Mouse (Mus musculus) midbrain, embryonic 13.5 days (tissue): Measurements from ENCODE around the gene Ribc2. TPM values are rescaled to one million over a fixed set of nuclear protein-coding genes. Genes with fewer than 3 reads are reported as not detected.

Experiments used
- ATAC-seq: fragments of 200-750 bp; cut with Nextera tagmentation; 2 replicates; pipeline ENCODE4 v1.8.0; 2017; ENCODE audit warnings: mild to moderate bottlenecking, moderate TSS enrichment, moderate library complexity
- H3K27ac ChIP-seq: fragments of 300-500 bp; sonication (generic); 2 replicates; pipeline ENCODE4 v1.5.1; 2015; ENCODE audit warnings: inconsistent platforms, mild to moderate bottlenecking, moderate library complexity
- H3K27me3 ChIP-seq: fragments of 300-500 bp; sonication (generic); 2 replicates; pipeline ENCODE4 v1.6.1; 2015; ENCODE audit warnings: mild to moderate bottlenecking, inconsistent platforms
- H3K36me3 ChIP-seq: fragments of 300-500 bp; sonication (generic); 2 replicates; pipeline ENCODE4 v1.6.1; 2015; ENCODE audit warnings: mild to moderate bottlenecking, inconsistent platforms
- H3K4me1 ChIP-seq: fragments of 300-500 bp; sonication (generic); replicated peaks from 2 replicates; pipeline ENCODE4 v1.6.1; 2015; ENCODE audit warnings: inconsistent platforms
- H3K4me2 ChIP-seq: fragments of 300-500 bp; sonication (generic); replicated peaks from 2 replicates; pipeline ENCODE4 v1.6.1; 2015; ENCODE audit warnings: moderate library complexity, mild to moderate bottlenecking, inconsistent platforms
- H3K4me3 ChIP-seq: fragments of 300-500 bp; sonication (generic); replicated peaks from 2 replicates; pipeline ENCODE4 v1.5.1; 2015; ENCODE audit warnings: mild to moderate bottlenecking, inconsistent platforms
- H3K9ac ChIP-seq: fragments of 300-500 bp; sonication (generic); replicated peaks from 2 replicates; pipeline ENCODE4 v1.6.1; 2015; ENCODE audit warnings: mild to moderate bottlenecking, inconsistent platforms
- H3K9me3 ChIP-seq: fragments of 300-500 bp; sonication (generic); 2 replicates; pipeline ENCODE4 v1.6.1; 2016; ENCODE audit warnings: mild to moderate bottlenecking, inconsistent platforms
- whole genome bisulfite sequencing: fragments of 180-500 bp; shearing (Covaris S2); methylation state at CpG from one replicate; pipeline ENCODE4 v1.1.7; 2015; 5-methylcytosine and 5-hydroxymethylcytosine counted together
- polyA plus RNA-seq: library from polyadenylated mRNA; unstranded; fragments of >200 nt; fragmentation: Nextera tagmentation; extraction: Ambion mirVana; gene quantifications from 2 replicates; pipeline ENCODE4 v1.2.1, GENCODE M21; 2015

Ribc2 gene
- polyA plus RNA-seq, 1 experiment from 2014 or later, result 0.62 TPM

DNA sequence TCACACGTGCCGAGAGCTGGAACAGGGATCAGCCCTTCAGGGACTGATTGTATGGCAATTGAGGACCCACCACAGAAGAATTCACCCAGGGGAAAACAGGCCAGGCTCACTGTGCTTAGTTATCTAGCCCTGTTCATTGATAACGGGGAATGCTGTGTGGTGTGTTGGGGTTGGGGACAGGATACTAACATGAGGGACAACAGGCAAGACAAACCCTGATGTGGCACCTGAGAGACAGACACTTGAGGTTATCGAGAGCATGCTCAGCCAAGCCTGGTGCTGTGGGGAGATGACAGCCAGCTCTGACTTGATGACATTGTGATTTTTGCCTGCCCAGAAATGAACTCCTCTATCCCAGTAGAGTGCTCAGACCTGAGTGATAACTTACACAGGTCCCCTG is 24.3 kb downstream of the Ribc2 start:
- WGBS, result 74% methylated on average over 4 of the region's 4 CpGs
- H3K4me3 ChIP-seq, result no peak overlapping the region
- no peak for ATAC-seq

DNA sequence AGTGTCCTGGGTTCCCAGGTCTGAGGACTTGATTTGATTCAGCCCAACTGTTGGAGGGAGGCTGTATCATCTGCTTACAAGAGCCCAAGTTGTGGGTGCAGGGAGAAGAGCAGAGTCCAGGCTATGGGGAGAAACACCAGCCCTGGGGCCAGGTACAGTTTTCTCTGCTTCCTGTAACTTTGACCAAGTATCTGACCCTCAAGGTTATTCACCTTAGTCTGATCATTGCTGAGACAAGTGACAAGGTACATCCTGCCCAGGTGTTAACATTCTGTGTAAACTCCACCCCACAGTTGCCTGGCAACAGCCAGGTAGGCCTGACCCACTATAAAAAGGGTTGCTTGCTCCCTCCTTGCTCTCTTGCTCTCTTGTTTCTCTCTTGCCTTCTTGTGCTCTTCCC is 29.5 kb downstream of the Ribc2 start:
- H3K36me3 ChIP-seq, result no peaks in the 10 kb centered on the region
- H3K27me3 ChIP-seq, result no peaks in the 10 kb centered on the region
- no peak overlapping the region for H3K4me2 ChIP-seq
- peaks cover 11% of the 10 kb centered on the region for H3K4me1 ChIP-seq
- no peaks in the 10 kb centered on the region for H3K9me3 ChIP-seq
- ATAC-seq, result no peak
- H3K9ac ChIP-seq, result no peak overlapping the region
- no peak overlapping the region for H3K27ac ChIP-seq
- H3K4me3 ChIP-seq, result no peak overlapping the region

More for the DNA sequence above, 24.3 kb downstream of the Ribc2 start:
- Histone ChIP-seq H3K4me2 (no peak overlapping the region), H3K27ac (no peak overlapping the region), H3K27me3 (0 out of 2 replicates have a peak, but pooled peaks cover 4% of the 10 kb centered on the region), H3K4me1 (peaks cover 3% of the 10 kb centered on the region; the same call in 1 of the 2 replicates), H3K9me3 (no peaks in the 10 kb centered on the region), H3K9ac (no peak overlapping the region), H3K36me3 (no peaks in the 10 kb centered on the region)

DNA sequence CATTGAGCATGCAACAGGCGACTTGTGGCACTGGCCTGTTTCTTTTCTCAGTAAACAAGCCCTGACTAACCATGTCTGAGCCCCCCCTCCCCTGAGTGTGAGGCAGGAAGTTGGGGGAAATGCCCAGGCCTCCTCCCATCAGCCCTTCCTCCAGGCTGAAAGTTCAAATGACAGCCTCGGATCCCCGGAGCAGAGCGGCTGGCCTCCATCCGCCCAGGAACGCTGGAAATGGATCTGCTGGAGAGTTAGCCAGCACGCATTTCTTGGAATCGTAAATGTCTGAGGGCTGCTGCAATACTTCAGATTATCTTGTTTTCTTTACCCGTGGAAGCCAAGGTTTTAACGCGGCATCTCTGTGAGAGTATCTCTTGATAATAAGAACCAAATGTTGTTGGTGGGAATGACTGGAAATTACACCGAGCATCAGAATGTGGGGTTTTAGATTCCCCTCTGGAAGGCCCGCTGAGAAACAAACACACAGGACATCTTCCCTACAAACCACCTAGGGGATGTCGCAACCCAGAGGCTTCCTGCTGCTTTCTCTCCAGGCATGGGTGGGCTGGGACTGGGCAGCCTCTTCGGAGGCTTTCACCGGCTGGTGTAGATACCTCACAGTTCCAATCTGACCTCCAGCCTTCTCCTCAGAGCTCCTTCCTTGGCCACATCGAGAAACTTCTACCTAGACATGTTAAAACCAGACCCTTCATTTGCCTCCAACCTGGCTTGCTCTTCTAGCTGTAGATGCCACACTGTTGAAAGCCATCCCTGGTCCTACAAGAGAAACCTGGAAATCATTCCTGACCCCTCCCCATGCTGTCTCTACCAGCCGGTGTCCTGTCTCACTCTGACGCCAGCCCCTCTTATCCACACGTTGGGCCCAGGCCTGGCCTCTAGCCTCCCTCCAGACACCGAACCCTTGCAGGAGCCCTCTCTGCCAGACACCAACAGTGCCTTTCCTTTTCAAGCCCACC is 31.1 kb downstream of the Ribc2 start:
- 78% methylated on average over 21 of the region's 21 CpGs for WGBS
- no peak overlapping the region for H3K4me2 ChIP-seq
- H3K36me3 ChIP-seq, result no peaks in the 10 kb centered on the region
- H3K27me3 ChIP-seq, result no peaks in the 10 kb centered on the region
- no peak overlapping the region for H3K4me3 ChIP-seq
- H3K9ac ChIP-seq, result no peak overlapping the region
- H3K27ac ChIP-seq, result no peak overlapping the region
- no peaks in the 10 kb centered on the region for H3K9me3 ChIP-seq
- peaks cover 23% of the 10 kb centered on the region for H3K4me1 ChIP-seq
- no peak for ATAC-seq

DNA sequence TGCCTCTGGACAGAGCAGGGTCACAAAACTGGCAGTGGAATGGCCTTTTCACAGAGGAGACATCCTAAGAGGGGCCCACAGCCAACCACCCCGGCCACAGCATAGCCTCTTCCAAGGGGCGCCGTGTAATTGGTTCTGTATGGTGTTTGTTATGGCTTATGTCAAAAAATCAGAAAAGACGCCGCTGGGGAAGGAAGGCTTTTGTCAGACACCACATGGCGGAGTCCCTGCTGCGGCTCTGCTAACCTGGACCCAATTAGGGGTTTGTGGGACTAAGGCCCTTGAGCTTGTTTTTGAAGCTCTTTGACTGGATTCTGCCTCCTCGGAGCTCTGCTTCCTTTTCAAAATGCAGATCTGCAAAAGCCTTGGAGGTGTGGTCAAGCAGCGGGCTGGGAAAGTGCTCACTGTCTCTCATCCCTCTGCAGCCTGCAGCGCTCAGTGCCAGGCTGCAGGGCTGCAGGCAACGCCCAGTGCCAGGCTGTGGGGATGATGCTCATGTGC is 34.6 kb downstream of the Ribc2 start:
- Histone ChIP-seq H3K9me3 (no peaks in the 10 kb centered on the region), H3K4me2 (peak overlapping the region; percentile 16; the same call in 1 of the 2 replicates), H3K9ac (peak overlapping the region; percentile 28; the same call in 1 of the 2 replicates), H3K27ac (peak overlapping the region; percentile 64), H3K36me3 (no peaks in the 10 kb centered on the region), H3K4me1 (peaks cover 23% of the 10 kb centered on the region), H3K4me3 (no peak overlapping the region), H3K27me3 (no peaks in the 10 kb centered on the region)
- peak; percentile 82 for ATAC-seq
- WGBS, result 14% methylated on average over 11 of the region's 11 CpGs

DNA sequence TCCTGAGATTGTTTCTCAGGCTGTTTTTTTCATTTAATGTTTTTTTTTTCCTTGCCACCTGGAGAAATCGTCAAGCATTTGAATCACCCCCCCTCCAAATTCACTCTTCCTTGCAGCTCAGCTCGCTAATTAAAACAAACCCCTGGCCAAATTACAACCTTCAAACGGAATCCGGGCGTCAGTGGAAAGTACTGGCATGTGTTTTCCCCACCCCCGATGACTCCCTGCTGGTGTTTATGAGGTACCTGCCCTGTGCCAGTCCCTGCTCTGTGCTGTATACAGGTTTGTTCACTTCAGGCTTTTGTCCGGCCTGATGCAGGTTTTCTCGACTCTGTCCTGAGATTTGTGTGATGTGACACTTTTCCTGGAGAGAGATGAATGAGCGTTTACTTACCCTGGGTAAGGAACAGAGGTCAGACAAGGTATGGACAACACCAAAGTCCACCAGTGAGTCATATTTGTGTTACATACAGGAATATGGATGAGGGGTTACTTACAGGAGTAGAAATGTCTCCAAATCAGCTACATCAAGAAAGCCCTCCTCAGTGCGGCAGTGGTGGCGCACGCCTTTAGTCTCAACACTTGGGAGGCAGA is 35.3 kb downstream of the Ribc2 start:
- Histone ChIP-seq H3K27ac (peak overlapping the region; percentile 64), H3K9me3 (no peaks in the 10 kb centered on the region), H3K27me3 (no peaks in the 10 kb centered on the region), H3K9ac (no peak overlapping the region), H3K4me2 (peak overlapping the region; percentile 16; the same call in 1 of the 2 replicates), H3K4me1 (peaks cover 23% of the 10 kb centered on the region), H3K4me3 (no peak overlapping the region), H3K36me3 (no peaks in the 10 kb centered on the region)
- 61% methylated on average over 12 of the region's 12 CpGs for WGBS
- ATAC-seq, result no peak

DNA sequence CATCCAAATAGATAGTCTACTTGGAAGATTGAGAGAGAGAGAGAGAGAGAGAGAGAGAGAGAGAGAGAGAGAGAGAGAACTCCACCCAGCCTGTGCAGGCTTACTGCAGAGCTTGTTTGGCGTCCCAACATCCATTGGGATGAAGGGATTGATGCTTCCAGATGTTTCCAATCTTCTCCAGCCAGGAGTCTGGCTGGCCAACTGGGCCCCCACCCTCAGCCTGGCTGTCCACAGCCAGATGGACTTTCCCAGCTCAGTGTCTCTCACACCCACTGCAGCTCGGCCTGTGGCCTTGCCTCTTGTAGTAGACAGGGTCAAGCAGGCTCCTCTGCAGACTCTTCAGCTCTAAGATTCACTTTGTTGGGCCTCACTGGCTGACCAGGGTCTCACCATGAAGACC is 40.2 kb downstream of the Ribc2 start:
- no peaks in the 10 kb centered on the region for H3K9me3 ChIP-seq
- no peak for ATAC-seq
- no peak overlapping the region for H3K4me3 ChIP-seq
- WGBS, result 77% methylated on average over 2 of the region's 2 CpGs
- no peaks in the 10 kb centered on the region for H3K36me3 ChIP-seq
- no peak overlapping the region for H3K9ac ChIP-seq
- H3K4me1 ChIP-seq, result peaks cover 6% of the 10 kb centered on the region
- no peak overlapping the region for H3K4me2 ChIP-seq
- H3K27me3 ChIP-seq, result no peaks in the 10 kb centered on the region
- no peak overlapping the region for H3K27ac ChIP-seq

DNA sequence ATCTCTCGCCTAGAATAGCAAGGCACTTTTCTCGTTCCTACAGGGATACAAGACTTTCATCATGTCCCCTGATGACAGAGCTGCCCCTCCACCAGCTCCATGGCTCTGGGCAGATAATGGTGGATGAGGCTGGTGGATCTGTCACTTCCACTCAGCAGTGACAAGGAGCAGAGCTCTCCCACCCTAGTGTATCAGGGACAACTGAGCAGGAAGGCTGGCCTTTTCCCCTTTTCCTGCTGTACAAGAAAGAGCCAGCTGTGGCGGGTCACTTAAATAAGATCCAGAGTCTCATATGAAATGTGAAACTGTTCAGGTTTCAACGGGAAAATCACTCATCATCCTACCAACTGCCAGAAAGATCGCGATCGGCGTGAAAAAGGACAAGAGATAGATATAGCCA is 41.5 kb downstream of the Ribc2 start:
- Histone ChIP-seq H3K9me3 (no peaks in the 10 kb centered on the region), H3K27me3 (no peaks in the 10 kb centered on the region), H3K4me1 (no peaks in the 10 kb centered on the region), H3K27ac (no peak overlapping the region), H3K4me3 (no peak overlapping the region), H3K36me3 (no peaks in the 10 kb centered on the region), H3K4me2 (no peak overlapping the region), H3K9ac (no peak overlapping the region)
- 86% methylated on average over 8 of the region's 8 CpGs for WGBS
- no peak for ATAC-seq

DNA sequence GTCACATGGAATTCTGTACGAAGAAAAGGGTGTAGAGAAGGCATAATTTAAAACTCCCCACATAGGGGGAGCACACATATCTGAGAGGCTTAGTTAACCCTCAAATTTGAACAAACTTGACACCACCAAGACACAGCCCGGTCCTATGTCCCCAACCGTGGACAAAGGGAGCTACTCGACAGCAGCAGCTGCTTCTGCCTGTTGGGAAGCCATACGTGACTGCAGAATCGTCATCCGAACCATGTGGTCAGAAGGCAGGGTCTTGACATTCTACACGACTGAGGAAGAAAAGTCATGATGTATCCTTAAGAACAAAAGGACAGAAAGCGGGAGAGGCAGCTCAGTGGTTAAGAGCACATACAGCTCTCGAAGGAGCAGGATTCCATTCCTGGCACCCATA is 42.2 kb downstream of the Ribc2 start:
- WGBS, result 86% methylated on average over 10 of the region's 10 CpGs
- Histone ChIP-seq H3K36me3 (no peaks in the 10 kb centered on the region), H3K27me3 (no peaks in the 10 kb centered on the region), H3K4me2 (no peak overlapping the region), H3K9me3 (no peaks in the 10 kb centered on the region), H3K4me3 (no peak overlapping the region), H3K9ac (no peak overlapping the region), H3K4me1 (no peaks in the 10 kb centered on the region), H3K27ac (no peak overlapping the region)
- ATAC-seq, result no peak

DNA sequence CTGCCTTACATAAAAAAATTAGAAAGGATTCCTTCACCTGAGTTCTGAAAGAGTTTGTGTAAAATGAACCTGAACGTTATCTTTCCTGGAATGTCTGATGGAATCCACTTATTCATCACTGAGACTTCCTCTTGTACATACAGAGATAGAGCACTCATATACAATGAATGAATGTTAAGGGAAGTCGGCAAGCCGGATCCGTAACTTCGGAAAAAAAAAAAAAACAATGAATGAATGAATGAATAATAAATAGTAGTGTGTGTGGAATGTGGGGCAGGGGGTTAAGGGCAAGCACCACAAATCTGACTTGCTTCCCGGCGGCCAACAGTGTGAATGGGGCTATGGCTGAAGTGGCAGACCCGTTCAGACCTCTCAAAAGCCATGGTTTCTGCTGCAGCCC is 45.7 kb downstream of the Ribc2 start:
- Histone ChIP-seq H3K27me3 (no peaks in the 10 kb centered on the region), H3K27ac (no peak overlapping the region), H3K9ac (no peak overlapping the region), H3K4me1 (0 out of 2 replicates have a peak, but pooled peaks cover 6% of the 10 kb centered on the region), H3K4me3 (no peak overlapping the region), H3K9me3 (no peaks in the 10 kb centered on the region), H3K36me3 (no peaks in the 10 kb centered on the region), H3K4me2 (no peak overlapping the region)
- no peak for ATAC-seq
- WGBS, result 75% methylated on average over 8 of the region's 8 CpGs

DNA sequence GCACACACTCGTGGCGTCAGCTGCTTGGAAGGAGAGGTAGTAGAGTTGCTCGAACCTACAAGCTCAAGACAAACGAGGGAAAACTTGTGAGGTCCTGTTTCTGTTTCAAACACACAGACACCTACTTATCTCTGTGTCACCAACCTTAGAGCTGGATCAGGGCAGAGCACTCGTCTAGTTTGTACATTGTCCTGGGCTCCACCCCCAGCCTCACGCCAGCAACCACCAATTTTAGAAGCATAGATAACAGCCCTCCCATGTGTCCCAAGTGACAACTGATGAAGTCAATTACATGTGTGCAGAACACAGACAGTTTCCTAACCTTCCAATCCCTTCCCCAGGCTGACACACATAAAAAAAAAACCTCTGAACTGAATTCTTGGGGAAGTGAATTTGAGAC is 46.3 kb downstream of the Ribc2 start:
- Histone ChIP-seq H3K9me3 (no peaks in the 10 kb centered on the region), H3K4me2 (no peak overlapping the region), H3K9ac (no peak overlapping the region), H3K27ac (no peak overlapping the region), H3K4me1 (0 out of 2 replicates have a peak, but pooled peaks cover 6% of the 10 kb centered on the region), H3K27me3 (no peaks in the 10 kb centered on the region), H3K4me3 (no peak overlapping the region), H3K36me3 (no peaks in the 10 kb centered on the region)
- 83% methylated on average over 6 of the region's 6 CpGs for WGBS
- no peak for ATAC-seq

DNA sequence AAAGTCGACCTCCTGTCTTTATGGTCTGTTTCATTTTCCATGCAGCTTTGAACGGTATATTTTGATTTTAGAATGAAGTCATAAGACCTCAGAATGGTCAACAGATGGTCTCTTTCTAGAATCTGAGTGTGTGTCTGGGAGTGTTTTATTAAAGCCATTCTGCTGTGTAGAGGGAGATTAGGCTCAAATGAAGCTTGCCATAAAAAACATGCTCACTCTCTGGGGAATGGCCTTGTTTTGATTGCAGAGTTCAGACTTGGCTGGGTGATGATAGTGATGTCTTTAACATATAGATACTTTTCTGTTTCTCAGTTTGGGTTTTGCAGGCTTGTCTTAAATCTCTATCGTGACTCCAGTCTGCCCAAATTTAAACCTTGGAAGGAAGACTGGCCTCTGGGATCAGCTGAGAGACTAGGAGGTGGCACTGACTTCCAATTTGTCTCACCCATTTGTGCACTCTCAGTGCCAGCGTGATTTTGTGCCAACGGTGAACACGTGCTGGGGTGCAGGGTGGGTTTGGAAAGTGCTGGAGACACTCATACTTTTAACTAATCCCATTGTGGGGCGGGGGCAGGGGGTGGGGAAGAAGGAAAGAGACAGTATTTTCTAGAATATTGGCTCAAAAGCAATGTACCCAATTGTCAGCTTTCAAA is 47.8 kb downstream of the Ribc2 start:
- H3K27ac ChIP-seq, result no peak overlapping the region
- no peaks in the 10 kb centered on the region for H3K9me3 ChIP-seq
- no peak for ATAC-seq
- H3K36me3 ChIP-seq, result no peaks in the 10 kb centered on the region
- no peaks in the 10 kb centered on the region for H3K27me3 ChIP-seq
- H3K9ac ChIP-seq, result no peak overlapping the region
- WGBS, result 71% methylated on average over 7 of the region's 7 CpGs
- no peak overlapping the region for H3K4me3 ChIP-seq
- no peak overlapping the region for H3K4me2 ChIP-seq
- 0 out of 2 replicates have a peak, but pooled peaks cover 6% of the 10 kb centered on the region for H3K4me1 ChIP-seq

DNA sequence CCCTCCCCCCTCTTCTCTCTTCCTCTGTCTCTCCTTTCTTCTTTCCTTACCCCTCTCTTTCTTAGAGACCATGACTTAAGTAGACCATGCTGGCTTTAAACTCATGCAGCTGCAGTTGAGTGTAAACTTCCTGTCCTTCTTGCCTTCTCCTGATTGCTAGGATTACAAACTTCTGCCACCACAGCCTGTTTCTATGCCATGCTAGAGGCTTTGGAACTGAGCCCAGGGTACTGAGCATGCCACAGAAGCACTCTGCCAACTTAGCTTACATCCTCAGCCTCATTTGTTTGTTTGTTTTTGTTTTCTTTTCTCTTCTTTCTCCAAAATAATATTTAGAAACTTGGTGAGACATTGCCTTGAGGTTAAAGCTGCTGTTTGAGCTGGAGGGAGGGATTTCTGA is 48.5 kb downstream of the Ribc2 start:
- Histone ChIP-seq H3K4me2 (no peak overlapping the region), H3K9me3 (no peaks in the 10 kb centered on the region), H3K27me3 (no peaks in the 10 kb centered on the region), H3K4me1 (0 out of 2 replicates have a peak, but pooled peaks cover 6% of the 10 kb centered on the region), H3K36me3 (no peaks in the 10 kb centered on the region), H3K4me3 (no peak overlapping the region), H3K9ac (no peak overlapping the region), H3K27ac (no peak overlapping the region)
- no peak for ATAC-seq
